Mouse (Mus musculus): ENCODE data around the gene Ist1. TPM values are rescaled to one million over a fixed set of nuclear protein-coding genes. Genes with fewer than 3 reads are reported as not detected.

The Ist1 gene
- 100 to 1,000 TPM in 1 of 2 experiments, 10 to 100 TPM in 1; 95.8 to 103 TPM for total RNA-seq (2021)
- long read RNA-seq, full-length matches to known transcripts: 24 of 56 reads
- long read RNA-seq, partial matches to known transcripts: 15 of 56 reads
- long read RNA-seq, other reads (novel, unspliced or antisense): 17 of 56 reads

- DNase-seq (ENCODE audit: low spot score in 2 of 2): peak; percentile 98
Measured at GRCm38 (mm10) chr8:109693146-109693900, at the start of gene Ist1. TSS of gene Ist1 (minus strand) at chr8:109693260.

DNA sequence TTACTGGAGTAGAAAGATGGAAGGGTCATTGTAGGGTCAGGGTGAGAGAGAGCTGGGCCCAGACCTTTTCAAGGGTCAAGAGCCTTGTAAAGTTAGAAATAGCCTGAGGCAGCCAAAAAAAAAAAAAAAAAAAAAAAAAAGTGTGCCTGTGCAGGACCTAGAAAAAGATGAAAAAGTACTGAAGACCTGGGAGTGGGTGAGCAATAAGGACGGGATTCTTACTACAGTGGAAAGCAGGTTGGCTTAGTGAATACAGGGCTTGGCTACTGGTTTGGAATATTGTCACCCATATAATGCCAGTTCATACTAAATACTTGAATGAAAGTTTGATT lies 45.0 kb upstream of the Ist1 start:
- DNase-seq (ENCODE audit: low spot score in 2 of 2): no peak

DNA sequence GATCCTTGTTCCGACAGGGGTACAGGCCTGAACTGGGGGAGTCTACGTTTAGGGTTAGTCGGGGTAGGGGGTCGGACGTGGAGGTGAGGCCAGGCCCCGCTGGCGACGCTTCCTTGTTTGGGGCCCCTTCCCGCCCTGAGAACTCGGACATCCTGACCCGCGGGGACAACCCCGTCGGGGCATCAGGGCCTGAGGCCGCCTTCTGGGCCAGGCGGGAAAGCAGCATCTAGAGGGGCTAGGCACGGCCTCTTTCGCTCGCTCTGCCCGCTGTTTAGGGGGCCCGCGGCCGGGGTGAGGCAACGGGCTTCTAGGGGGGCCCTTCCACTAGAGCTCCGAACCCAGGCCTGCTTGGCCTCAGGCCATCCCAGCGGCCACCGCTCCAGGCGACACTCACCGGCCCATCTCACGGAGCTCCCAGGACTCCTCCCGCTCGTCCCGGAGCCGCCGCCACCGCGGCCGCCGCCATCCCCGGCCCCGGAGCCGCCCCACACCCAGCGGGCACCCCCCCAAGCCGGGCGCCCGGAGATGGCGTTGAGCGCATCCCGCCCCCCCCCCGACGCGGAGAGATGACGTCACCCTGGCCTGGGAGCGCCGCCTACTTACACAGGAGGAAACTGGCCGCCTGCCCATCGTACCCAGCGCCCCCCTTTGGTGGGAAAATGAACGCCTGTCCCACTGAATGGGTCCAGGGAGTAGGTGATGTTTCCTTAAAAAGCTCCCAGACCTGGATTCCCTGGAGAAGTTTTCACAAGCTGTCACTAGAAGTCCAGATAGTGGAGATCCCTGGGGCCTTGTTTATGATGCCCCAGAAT lies 44.4 kb upstream of the Ist1 start, which contains the start of gene Atxn1l:
TSS of gene Atxn1l (minus strand) at position 503 of the 812 bp plus-strand sequence.
- DNase-seq (ENCODE audit: low spot score in 2 of 2): peak; percentile 92 to 94

DNA sequence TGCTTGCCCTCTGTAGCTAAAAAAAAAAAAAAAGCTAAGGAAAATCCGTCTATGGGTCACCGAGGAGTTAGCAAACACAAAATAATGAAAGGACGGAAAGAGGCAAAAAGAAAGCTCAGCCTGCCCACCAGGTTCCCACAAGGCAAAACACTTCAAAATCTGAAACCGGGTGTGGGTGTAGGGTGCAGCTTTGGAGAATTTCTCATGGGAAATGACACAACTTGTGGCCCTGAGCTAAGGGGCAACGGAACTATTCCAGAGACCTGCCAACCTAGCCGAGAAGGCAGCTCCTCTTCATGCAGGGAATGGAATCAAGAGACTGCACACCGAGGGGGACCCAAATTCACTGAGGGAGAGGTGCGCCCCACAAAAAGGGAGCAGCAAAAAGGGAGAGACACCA lies 43.8 kb upstream of the Ist1 start:
- DNase-seq (ENCODE audit: low spot score in 2 of 2): no peak

DNA sequence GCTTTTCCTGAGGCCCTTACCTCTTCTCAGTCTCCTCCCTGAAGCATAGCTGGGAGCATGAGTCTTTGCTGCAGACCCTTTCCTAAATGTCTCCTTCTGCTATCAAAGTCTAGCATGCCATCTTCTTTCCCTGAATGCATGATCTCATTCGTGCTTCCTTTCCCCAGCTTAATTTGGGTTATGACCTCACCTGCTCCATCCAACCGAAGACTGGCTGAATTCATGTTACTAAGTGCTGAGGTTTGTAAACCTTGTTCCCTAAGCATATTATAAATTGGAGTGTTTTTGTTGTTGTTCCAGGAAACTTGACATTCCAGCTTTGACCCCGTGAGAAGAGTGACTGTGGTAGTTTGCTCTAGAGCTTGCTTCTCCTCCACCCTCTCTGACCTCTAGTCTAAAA lies 41.0 kb upstream of the Ist1 start:
- no peak for DNase-seq (ENCODE audit: low spot score in 2 of 2)

DNA sequence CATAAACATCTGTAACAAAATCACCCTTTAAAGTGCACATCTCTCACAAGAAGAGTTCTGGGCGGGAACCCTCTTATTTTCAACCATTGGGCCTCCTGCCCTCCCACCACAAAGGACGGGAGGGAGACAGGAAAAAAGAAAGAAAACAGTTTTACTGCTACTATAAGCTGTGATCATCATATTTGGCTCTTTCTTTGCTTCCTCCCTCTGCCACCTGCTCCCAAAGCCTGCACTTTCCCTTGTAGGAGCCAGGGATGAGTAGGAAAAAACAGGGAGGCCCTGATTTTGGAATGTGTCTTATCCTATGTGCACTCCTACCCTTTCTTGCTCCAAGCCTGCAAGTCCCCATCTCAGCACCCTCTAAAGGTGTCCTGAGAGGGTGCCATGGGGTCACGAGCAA lies 38.0 kb upstream of the Ist1 start:
- DNase-seq (ENCODE audit: low spot score in 2 of 2): no peak

GRCm38 (mm10) chr8:109725106-109725505 lies 32.0 kb upstream of the Ist1 start:
- no peak for DNase-seq (ENCODE audit: low spot score in 2 of 2)

DNA sequence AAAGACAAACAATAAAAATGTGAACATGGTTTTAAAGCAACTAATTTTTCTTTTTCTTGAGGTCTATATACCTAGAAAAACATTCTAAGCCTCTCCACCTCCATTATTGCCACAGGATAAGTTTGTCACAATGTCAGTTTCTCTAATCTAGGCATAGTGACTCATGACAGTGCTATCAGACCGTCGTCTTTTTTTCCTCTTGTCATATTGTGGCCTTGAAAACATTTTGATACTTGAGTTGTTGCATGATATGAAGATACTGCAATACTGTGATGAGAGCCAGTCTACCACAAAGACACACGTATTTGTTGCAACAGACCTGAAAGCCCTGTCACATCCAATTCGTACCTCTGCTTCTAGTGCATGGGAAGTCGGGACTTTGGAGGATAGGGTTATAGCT lies 21.9 kb upstream of the Ist1 start:
- no peak for DNase-seq (ENCODE audit: low spot score in 2 of 2)

GRCm38 (mm10) chr8:109712521-109712920 lies 19.5 kb upstream of the Ist1 start:
- no peak for DNase-seq (ENCODE audit: low spot score in 2 of 2)

GRCm38 (mm10) chr8:109707921-109708320 lies 14.9 kb upstream of the Ist1 start:
- DNase-seq (ENCODE audit: low spot score in 2 of 2): no peak

DNA sequence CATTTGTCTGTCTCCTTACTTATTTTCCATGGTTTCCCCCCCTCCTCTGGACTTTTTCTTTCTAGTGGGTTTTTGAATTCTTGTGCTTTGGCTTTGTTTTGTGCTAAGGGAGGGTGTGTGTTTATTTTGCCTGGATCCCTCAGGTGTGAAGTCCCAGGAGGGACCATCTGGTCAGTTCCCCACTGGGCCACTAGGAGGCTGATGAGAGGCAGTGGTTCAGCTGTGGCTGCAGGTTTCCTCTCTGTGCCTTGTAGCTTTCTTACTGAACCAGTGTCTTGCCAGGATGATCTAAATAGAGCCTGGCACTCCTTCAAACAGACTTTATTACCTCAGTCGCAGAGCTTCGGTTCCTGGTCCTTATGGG lies 13.8 kb upstream of the Ist1 start:
- DNase-seq (ENCODE audit: low spot score in 2 of 2): peak; percentile 72 to 79

- peak; percentile 25 to 41 for DNase-seq (ENCODE audit: low spot score in 2 of 2)
Measured at GRCm38 (mm10) chr8:109706076-109706873, 13.2 kb upstream of the Ist1 start.

DNA sequence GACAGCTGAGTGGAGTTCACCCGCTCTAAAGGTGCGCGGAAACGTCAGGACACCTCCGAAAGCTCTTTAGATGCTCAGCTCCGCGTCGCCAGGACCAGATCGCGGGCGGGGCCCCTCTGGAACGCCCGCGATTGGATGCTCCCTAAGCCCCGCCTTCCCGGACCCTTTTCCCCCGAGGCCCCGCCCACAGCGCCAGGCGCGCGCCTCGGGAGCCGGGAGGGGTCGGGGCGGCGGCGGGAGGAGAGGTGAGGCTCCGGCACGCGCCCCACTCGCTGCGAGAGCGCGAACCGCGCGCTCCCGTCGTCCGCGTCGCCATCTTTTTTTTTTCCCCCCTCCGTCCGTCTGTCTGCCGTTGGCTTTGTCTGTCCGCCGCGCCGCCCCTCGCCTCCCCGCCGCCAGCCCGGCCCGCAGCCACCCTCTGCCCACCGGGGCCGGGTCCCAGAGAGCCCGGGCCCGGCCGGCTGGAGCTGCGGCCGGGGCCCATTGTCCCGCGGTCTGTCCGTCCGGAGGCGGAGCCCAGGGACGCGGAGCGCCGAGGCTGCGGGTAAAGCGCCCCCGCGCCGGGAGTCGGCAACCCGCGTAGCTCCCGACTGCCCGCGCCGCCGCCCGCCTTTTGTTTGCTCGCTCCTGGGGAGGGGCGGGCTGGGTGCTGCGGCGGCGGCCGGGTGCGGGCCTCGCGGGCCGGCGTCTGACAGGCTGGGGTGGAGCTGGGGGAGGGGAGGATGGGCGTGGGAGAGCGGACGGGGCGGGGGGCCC lies 12.4 kb upstream of the Ist1 start, which contains the start of gene Zfp821:
TSS of gene Zfp821 (plus strand) at position 227 of the 756 bp plus-strand sequence.
- DNase-seq (ENCODE audit: low spot score in 2 of 2): peak; percentile 93 to 96

DNA sequence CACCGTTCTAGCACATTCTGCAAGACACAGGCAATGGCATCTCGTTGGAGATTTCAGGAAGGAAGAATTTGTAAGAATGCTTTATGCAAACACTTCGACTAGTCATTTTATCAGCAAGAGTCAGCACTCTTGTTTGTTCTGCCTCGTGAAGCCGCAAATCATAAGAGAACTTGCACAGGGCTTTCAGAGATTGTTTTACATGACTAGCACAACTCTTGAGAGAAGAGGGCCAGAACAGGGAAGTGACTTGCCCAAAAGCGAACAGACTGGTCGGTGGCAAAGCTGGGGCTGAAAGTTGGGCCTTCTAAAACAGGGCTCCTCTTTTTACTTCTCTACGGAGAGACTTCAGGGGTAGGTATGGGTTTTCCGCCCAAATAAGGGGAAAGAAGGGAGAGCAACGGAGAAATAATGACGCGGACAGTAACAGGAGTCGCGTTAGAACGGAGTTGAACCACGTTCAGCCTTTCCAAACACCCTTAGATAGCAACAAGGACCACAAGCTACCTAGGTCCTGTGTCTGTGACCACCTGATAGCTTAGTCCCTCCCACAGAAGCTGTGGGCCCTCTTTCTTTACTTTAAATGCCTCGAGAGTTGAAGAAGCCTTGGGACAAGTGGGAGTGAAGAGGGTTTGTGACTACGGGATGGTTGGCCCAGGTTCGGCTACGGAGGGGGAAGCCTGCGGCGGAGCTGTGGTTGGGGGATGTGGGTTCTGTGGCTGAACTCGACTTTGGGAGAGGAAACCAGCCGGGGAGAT lies 11.7 kb upstream of the Ist1 start:
- no peak for DNase-seq (ENCODE audit: low spot score in 2 of 2)

DNA sequence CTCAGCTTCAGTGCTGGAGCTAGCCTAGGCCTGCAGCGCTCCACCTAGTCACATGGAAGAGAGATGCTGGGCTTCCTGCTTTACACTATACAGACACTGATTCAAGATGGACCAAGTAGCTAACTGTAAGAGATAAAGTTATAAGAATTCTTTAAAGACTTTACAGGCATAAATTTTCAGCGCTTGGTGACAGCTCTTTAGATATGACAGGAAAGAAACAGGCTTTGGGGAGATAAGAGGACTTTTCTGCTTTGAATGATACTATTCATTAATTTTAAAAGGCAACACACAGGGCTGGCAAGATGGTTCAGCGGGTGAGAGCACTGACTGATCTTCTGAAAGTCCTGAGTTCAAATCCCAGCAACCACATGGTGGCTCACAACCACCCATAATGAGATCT lies 5.4 kb upstream of the Ist1 start:
- no peak for DNase-seq (ENCODE audit: low spot score in 2 of 2)

GRCm38 (mm10) chr8:109697754-109698153 lies 4.7 kb upstream of the Ist1 start:
- no peak for DNase-seq (ENCODE audit: low spot score in 2 of 2)

- no peak for DNase-seq (ENCODE audit: low spot score in 2 of 2)
Measured at GRCm38 (mm10) chr8:109694154-109694553, 1.1 kb upstream of the Ist1 start.

DNA sequence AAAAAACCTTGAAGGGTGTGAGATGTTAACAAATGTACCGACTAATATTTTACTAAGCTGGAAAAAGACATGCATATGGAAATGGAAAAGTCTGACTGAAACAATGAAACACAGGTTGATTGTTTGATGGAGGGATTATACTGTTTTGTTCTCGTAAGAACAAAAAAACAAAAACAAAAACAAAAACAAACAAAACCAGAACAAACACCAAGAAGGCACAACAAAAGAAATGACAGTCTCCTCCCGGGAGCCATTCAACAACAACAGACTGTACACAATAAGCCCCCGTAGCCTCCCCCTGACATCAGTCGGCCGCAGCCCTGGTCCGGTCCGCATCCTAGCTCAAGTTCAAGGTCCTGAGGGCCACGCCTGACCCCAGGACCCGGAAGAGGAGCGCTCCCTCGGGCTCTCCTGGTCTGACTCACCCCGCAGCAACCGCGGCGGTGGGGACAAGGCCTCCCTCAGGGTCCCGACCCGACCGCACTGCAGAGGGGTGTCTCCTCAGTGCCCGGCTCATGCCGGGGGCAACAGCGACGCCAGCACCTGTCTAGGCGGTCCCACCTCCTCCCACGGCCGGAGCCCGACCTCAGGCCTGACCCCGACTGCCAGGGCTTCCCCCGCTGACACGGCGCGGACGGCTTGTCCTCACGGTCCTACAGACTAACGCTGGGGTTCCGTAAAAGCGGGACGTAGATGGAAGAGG lies 466 bp downstream of the Ist1 start:
- no peak for DNase-seq (ENCODE audit: low spot score in 2 of 2)

DNA sequence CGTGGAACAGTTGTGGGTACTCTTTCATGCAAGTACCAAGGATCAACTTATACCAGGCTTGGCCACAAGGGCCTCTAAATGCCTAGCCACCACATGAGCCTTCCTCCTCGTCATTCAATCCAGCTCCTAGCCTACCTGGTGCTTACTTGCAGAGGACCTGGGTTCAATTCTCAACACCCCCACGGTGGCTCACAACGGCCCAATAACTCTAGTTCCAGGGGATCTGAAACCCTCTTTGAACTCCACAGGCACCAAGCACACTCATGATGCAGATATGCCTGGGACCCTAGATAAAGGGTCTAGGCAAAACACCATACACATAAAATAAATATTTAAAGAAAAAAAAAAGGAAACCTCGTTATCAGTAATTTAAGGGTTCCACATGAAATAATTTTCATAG lies 1.3 kb downstream of the Ist1 start:
- no peak for DNase-seq (ENCODE audit: low spot score in 2 of 2)
